Mouse (Mus musculus): ENCODE data around the gene Carm1. TPM values are rescaled to one million over a fixed set of nuclear protein-coding genes. Genes with fewer than 3 reads are reported as not detected.

Carm1 gene
- polyA plus RNA-seq, 1 experiment, result 105 TPM

DNA sequence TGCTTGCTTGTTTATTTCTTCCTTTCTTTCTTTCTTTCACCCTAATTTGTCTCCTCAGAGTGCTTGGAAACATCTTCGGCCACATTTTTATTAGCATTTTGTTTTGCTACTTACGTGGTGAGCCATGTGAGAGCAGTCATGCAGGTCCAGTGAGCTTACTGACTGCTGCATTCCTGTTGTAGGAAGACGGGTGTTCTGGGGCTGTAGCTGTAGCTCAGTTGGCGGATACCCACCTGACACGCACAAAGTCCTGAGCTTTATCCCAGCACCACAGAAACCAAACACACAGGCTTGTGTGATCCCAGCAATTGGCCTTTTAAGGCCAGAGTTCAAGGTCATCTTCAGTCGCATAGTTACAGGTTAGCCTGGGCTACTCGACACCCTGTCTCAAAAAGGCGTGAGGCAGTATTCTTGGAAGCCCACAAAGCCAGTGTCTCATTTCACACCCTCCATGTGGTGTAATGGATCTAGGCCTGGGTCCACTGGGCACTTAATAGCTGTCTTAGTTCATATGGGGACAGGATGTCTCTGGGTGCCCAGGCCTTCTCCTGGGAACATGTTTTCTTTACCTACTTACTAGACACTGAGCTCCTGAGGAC is 22.1 kb downstream of the Carm1 start:
- no peak overlapping the region for H3K4me3 ChIP-seq (ENCODE audit: insufficient read depth, low read length)
- peaks cover 4% of the 10 kb centered on the region for H3K4me1 ChIP-seq (ENCODE audit: control insufficient read depth, insufficient read depth, low read length)
- no peak overlapping the region for H3K27ac ChIP-seq (ENCODE audit: insufficient read depth, low read length)
- TF ChIP-seq CTCF (IDR thresholded peaks at IDR 0.05; ENCODE audit: borderline replicate concordance, insufficient read depth, low read length) (no peak), POLR2A (IDR thresholded peaks at IDR 0.05; ENCODE audit: low read depth, low read length) (no peak)

DNA sequence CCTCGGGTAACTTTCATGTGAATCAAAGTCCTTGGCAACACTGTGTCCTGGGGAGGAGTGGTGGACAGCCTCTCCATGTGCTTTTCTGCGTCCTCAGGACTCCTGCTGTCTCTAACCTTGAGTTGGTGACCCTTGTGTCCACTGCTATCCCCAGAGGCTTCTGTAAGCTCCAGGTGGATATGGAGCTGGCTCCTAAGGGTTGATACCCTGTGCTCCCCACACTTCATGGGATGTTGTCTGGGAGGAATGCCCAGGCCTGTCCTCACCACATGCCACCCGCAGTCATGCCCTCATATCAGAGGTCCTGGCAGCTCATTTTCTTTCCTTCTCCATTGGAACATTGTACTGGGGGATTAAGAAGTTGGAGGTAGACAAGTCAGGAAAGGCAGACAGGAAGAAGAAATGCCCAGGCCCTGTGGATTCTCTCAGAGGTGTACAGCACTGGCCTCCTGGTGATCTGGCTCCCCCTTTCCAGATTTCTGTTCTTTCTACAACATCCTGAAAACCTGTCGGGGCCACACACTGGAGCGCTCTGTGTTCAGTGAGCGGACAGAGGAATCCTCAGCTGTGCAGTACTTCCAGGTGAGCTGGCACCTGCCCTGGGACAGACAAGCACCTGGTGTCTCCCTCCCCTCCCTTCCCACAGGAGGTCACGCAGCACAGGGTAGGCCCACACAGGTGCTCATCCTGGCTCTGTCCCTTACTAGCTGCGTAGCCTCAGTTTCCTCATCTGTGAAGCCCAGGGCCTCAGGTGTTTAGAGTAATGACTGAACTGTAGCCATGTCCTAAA is 27.5 kb downstream of the Carm1 start:
- no peak overlapping the region for H3K4me3 ChIP-seq (ENCODE audit: insufficient read depth, low read length)
- H3K27ac ChIP-seq (ENCODE audit: insufficient read depth, low read length), result no peak overlapping the region
- TF ChIP-seq CTCF (IDR thresholded peaks at IDR 0.05; ENCODE audit: borderline replicate concordance, insufficient read depth, low read length), result no peak
- TF ChIP-seq POLR2A (IDR thresholded peaks at IDR 0.05; ENCODE audit: low read depth, low read length), result no peak
- H3K4me1 ChIP-seq (ENCODE audit: control insufficient read depth, insufficient read depth, low read length), result no peaks in the 10 kb centered on the region

DNA sequence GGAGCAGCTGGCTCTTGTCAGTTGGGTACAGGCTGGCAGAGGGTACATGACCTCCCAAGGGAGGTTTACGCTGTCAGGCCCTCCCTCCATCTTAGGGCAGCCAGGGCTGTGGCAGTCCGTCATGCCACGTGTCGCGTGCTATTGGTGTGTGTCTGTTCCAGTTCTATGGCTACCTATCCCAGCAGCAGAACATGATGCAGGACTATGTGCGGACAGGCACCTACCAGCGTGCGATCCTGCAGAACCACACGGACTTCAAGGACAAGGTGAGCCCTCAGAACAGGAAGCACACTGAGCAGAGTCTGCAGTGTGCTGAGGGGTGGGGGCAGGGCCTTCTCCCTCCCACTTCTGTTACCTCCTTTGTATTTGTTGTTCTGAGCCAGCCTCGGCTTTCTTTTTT is 28.6 kb downstream of the Carm1 start:
- H3K27ac ChIP-seq (ENCODE audit: insufficient read depth, low read length), result no peak overlapping the region
- no peak overlapping the region for H3K4me3 ChIP-seq (ENCODE audit: insufficient read depth, low read length)
- no peaks in the 10 kb centered on the region for H3K4me1 ChIP-seq (ENCODE audit: control insufficient read depth, insufficient read depth, low read length)
- no peak for TF ChIP-seq POLR2A (IDR thresholded peaks at IDR 0.05; ENCODE audit: low read depth, low read length)
- no peak for TF ChIP-seq CTCF (IDR thresholded peaks at IDR 0.05; ENCODE audit: borderline replicate concordance, insufficient read depth, low read length)

DNA sequence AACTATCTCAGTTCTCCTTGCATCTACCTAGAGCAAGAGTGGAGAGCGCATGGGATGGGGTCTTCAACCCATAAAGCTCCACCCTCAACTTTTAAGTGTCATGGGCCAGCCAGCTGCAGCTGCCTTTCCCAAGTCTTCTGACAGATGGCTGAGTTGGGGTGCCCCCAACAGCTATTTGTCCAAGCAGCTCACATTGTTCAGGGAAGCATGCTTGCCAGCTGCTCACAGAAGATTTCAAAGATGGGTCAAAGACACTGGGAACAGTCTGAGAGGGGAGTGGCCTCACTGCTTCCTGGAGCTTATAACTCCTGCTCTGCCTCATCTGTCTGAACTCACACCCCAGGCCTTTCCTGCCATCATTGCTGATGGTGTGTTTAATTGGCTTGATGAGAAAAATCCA is 29.6 kb downstream of the Carm1 start:
- TF ChIP-seq POLR2A (IDR thresholded peaks at IDR 0.05; ENCODE audit: low read depth, low read length) (no peak), CTCF (IDR thresholded peaks at IDR 0.05; ENCODE audit: borderline replicate concordance, insufficient read depth, low read length) (no peak)

DNA sequence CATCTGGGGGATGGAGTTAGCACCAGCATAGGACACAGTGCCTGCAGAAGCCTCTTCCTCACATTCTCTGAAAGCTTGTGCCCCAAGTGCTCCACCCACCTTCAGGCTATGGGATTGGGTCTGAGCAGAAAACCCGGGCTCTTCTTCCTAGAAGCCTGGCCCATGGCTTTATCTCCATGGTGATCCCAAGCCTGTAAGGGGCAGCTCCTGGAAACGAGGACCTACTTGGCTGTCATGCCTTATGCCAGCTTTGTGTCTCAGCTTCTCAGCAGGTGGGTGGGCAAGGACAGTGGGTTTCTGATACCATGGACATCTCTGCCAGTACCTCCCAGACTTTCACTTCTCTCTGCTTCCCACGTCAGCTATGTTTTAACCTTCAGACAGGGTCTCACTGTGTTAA is 31.5 kb downstream of the Carm1 start:
- Histone ChIP-seq H3K4me1 (ENCODE audit: control insufficient read depth, insufficient read depth, low read length) (no peaks in the 10 kb centered on the region), H3K4me3 (ENCODE audit: insufficient read depth, low read length) (no peak overlapping the region), H3K27ac (ENCODE audit: insufficient read depth, low read length) (no peak overlapping the region)
- TF ChIP-seq CTCF (IDR thresholded peaks at IDR 0.05; ENCODE audit: borderline replicate concordance, insufficient read depth, low read length) (no peak), POLR2A (IDR thresholded peaks at IDR 0.05; ENCODE audit: low read depth, low read length) (no peak)

More for the DNA sequence above, 29.6 kb downstream of the Carm1 start:
- Histone ChIP-seq H3K4me3 (ENCODE audit: insufficient read depth, low read length) (no peak overlapping the region), H3K27ac (ENCODE audit: insufficient read depth, low read length) (no peak overlapping the region), H3K4me1 (ENCODE audit: control insufficient read depth, insufficient read depth, low read length) (no peaks in the 10 kb centered on the region)

DNA sequence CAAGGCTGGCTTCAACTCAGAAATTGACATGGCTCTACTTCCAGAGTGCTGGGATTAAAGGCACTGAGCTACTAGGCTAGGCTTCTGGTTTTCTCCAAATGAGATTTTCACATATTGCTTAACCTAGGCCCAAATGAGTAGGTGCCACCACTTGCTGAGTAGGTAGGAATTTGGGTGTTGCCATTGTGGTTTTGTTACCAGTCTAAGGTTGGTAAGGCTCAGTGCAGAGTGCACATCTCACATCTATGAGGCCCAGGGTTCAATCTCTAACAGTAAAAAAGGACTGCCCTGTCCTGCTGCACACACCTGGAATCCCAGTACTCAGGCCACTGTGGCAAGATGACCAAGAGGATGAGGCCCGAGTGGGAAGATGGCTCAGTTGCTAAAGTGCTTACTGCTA is 38.7 kb downstream of the Carm1 start:
- Histone ChIP-seq H3K4me1 (ENCODE audit: control insufficient read depth, insufficient read depth, low read length) (no peaks in the 10 kb centered on the region), H3K4me3 (ENCODE audit: insufficient read depth, low read length) (no peak overlapping the region), H3K27ac (ENCODE audit: insufficient read depth, low read length) (no peak overlapping the region)
- no peak for TF ChIP-seq CTCF (IDR thresholded peaks at IDR 0.05; ENCODE audit: borderline replicate concordance, insufficient read depth, low read length)
- TF ChIP-seq POLR2A (IDR thresholded peaks at IDR 0.05; ENCODE audit: low read depth, low read length), result no peak

DNA sequence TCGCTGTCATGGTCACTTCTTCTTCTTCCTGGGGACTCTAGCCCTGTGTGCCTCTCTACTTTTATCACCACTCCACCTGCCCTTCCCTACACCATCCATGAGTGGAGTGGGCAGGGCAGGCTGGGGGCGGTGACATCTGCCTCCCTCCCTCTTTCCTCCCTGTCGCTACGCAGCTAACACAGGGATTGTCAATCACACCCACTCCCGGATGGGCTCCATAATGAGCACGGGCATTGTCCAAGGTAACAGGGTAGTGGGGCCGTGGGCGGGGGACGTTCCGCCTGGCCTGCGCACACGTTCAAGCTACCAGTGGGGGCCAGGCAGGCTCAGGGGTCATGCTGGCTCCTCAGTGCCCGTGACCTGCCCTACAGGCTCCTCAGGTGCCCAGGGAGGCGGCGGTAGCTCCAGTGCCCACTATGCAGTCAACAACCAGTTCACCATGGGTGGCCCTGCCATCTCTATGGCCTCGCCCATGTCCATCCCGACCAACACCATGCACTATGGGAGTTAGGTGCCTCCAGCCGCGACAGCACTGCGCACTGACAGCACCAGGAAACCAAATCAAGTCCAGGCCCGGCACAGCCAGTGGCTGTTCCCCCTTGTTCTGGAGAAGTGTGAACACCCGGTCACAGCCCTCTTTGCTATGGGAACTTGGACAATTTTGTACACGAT is 41.1 kb downstream of the Carm1 start:
- no peak overlapping the region for H3K27ac ChIP-seq (ENCODE audit: insufficient read depth, low read length)
- no peak overlapping the region for H3K4me3 ChIP-seq (ENCODE audit: insufficient read depth, low read length)
- TF ChIP-seq CTCF (IDR thresholded peaks at IDR 0.05; ENCODE audit: borderline replicate concordance, insufficient read depth, low read length) (no peak), POLR2A (IDR thresholded peaks at IDR 0.05; ENCODE audit: low read depth, low read length) (no peak)
- no peaks in the 10 kb centered on the region for H3K4me1 ChIP-seq (ENCODE audit: control insufficient read depth, insufficient read depth, low read length)

DNA sequence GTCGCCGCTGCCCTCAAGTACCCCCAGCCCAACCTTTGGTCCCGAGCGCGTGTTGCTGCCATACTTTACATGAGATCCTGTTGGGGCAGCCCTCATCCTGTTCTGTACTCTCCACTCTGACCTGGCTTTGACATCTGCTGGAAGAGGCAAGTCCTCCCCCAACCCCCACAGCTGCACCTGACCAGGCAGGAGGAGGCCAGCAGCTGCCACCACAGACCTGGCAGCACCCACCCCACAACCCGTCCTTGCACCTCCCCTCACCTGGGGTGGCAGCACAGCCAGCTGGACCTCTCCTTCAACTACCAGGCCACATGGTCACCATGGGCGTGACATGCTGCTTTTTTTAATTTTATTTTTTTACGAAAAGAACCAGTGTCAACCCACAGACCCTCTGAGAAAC is 41.7 kb downstream of the Carm1 start:
- Histone ChIP-seq H3K27ac (ENCODE audit: insufficient read depth, low read length) (no peak overlapping the region), H3K4me1 (ENCODE audit: control insufficient read depth, insufficient read depth, low read length) (no peaks in the 10 kb centered on the region), H3K4me3 (ENCODE audit: insufficient read depth, low read length) (no peak overlapping the region)
- TF ChIP-seq POLR2A (IDR thresholded peaks at IDR 0.05; ENCODE audit: low read depth, low read length) (no peak), CTCF (IDR thresholded peaks at IDR 0.05; ENCODE audit: borderline replicate concordance, insufficient read depth, low read length) (no peak)

DNA sequence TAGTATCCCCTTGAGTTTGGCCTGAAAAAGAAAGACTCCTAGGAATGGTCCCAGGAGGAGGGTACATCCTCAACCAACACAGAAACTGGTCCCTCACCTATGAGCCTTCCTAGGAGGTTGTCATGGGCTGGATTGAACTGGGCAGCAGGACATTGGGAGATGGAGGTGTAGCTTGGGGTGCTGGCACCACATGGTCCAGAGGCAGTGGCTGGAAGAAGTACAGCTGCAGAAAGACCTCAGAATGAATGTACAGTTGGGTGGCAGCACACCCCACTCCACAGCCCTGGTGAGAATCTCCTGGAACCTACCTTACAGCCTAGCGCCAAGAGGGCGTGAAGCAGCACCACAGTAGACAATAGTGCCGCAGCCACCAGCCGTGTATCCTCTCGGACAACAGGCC is 42.8 kb downstream of the Carm1 start:
- Histone ChIP-seq H3K4me3 (ENCODE audit: insufficient read depth, low read length) (no peak overlapping the region), H3K27ac (ENCODE audit: insufficient read depth, low read length) (no peak overlapping the region), H3K4me1 (ENCODE audit: control insufficient read depth, insufficient read depth, low read length) (no peaks in the 10 kb centered on the region)
- TF ChIP-seq POLR2A (IDR thresholded peaks at IDR 0.05; ENCODE audit: low read depth, low read length) (no peak), CTCF (IDR thresholded peaks at IDR 0.05; ENCODE audit: borderline replicate concordance, insufficient read depth, low read length) (no peak)

Data from embryonic fibroblast, embryonic 13.5 days (primary cell).